Mouse (Mus musculus) E14TG2a.4 (cell line): ENCODE results near the gene Aire.

Source experiments
- H3K27me3 ChIP-seq: 2 replicates; pipeline ENCODE4 v1.6.1; 2014; ENCODE audit warnings: low read length, control low read depth; ENCODE audit not compliant: insufficient read depth
- H3K36me3 ChIP-seq: 2 replicates; pipeline ENCODE4 v1.6.1; 2014; ENCODE audit warnings: low read length, control low read depth; ENCODE audit not compliant: insufficient read depth
- H3K4me1 ChIP-seq: replicated peaks from 2 replicates; pipeline ENCODE4 v1.6.1; 2014; ENCODE audit warnings: low read depth, low read length, control low read depth
- H3K4me3 ChIP-seq: replicated peaks from 2 replicates; pipeline ENCODE4 v1.5.1; 2014; ENCODE audit warnings: mild to moderate bottlenecking, low read length
- H3K9me3 ChIP-seq: 2 replicates; pipeline ENCODE4 v1.6.1; 2014; ENCODE audit warnings: low read length, control low read depth
- CTCF ChIP-seq: conservative IDR thresholded peaks from 2 replicates; pipeline ENCODE4 v1.5.1; 2014; ENCODE audit warnings: low read length
- NANOG ChIP-seq: IDR thresholded peaks from 2 replicates; pipeline ENCODE4 v1.6.1; 2014; ENCODE audit warnings: borderline replicate concordance, low read length, mixed read lengths
- POU5F1 ChIP-seq: IDR thresholded peaks from 2 replicates; pipeline ENCODE4 v1.6.1; 2014; ENCODE audit warnings: low read length, borderline replicate concordance

Aire gene

GRCm38 (mm10) chr10:77985775-77986174 is 57.6 kb downstream of the Aire start:
- H3K4me3 ChIP-seq = no peak overlapping the region; the same call in 1 of the 2 replicates
- TF ChIP-seq CTCF (no peak), NANOG (no peak)
- no peaks in the 10 kb centered on the region for H3K27me3 ChIP-seq
- H3K9me3 ChIP-seq = no peaks in the 10 kb centered on the region
- H3K36me3 ChIP-seq = peaks cover 50% of the 10 kb centered on the region
- H3K4me1 ChIP-seq = peaks cover 53% of the 10 kb centered on the region

- no peaks in the 10 kb centered on the region for H3K9me3 ChIP-seq
- peaks cover 42% of the 10 kb centered on the region for H3K4me1 ChIP-seq
- no peaks in the 10 kb centered on the region for H3K27me3 ChIP-seq
- H3K4me3 ChIP-seq = no peak overlapping the region
- H3K36me3 ChIP-seq = peaks cover 48% of the 10 kb centered on the region
- TF ChIP-seq POU5F1 (no peak), CTCF (peak; percentile 79)
Measured at GRCm38 (mm10) chr10:77984660-77985059, 58.8 kb downstream of the Aire start.
